Mouse (Mus musculus) CD4-positive helper T cell, adult 2 months (primary cell): Measurements from ENCODE around the gene Gtf2h5.
A peak's percentile ranks its signal among the peaks of the same experiment; 100 is the strongest.

ENCODE experiments used
- DNase-seq: peaks from one replicate; pipeline ENCODE4 v3.0.0-alpha.2; 2012; ENCODE audit warnings: low read depth, missing footprints, low spot score

Gene Gtf2h5

DNA sequence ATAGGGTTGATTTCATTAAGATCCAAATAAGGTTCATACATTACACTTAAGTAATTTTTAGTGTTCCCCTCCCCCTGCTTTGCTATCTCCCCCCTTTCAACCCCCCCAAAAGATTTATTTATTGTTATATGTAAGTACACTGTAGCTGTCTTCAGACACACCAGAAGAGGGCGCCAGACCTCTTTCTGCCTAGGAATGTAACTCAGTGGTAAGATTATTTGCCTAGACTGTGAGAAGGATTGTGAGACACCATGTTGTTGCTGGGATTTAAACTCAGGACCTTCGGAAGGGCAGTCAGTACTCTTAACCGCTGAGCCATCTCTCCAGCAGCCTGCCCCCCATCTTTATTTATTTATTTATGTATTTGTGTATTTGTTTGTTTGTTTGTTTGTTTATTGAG is 31.4 kb downstream of the Gtf2h5 start:
- DNase-seq: peak; percentile 31

DNA sequence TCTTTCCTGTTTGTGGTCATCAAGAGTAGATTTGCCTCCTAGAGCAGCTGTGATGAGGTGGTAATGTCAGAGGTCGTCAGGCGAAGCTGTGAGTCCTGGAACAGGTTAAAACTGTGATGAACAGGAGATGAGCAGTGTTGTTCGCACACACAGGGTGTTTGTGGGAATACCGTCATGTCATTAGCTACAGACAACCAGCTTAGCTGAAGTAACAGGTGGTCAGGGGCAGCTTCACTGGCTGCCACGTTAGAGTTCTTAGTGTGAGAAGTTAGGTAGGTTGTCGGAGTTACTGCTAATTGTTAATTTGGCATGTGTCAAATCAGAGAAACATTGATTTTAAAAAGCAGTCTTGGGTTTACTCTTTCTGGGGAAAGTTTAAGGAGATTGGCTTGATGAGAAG is 34.1 kb downstream of the Gtf2h5 start:
- no peak for DNase-seq

DNA sequence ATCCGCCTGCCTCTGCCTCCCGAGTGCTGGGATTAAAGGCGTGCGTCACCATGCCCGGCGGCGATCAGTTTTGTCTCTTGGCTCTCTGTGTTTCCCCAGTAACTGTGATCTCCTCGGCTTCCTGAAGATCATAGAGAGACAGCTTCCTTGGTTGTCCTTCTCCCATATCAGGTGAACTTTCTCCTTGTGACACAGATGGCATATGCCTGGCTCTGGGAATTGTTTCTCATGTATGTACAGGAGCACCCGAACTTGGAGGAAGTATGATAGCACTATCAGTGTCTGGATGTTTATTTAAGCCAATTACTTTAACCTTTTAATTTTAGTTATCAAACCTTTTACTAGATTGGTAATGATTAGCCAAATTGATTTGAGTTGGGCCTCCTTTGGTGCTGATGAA is 35.5 kb downstream of the Gtf2h5 start:
- no peak for DNase-seq

DNA sequence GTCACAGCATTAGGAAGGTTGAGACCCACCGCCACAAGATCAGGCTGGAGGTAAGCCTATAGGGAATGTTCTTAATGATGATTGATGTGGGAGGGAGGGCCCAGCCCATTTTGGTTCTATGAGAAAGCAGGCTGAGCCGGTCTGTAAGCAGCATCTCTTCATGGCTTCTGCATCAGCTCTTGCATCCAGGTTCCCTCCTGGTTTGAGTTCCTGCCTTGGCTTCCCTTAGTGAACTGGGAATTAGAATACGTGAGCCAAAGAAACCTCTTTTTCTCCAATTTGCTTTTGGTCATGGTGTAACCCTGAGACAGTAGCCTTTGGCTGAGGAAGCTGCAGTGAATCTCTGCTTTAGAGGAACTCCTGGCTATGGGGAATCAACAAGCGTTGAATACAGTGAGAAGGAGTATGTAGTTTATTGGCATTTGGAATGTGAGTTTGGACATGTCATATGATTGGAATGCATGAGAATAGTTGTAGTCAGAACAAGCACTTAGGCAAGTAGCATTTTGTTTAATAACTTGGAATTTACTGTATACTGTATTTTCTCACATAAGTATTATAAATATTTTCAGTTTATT is 37.7 kb downstream of the Gtf2h5 start:
- no peak for DNase-seq

DNA sequence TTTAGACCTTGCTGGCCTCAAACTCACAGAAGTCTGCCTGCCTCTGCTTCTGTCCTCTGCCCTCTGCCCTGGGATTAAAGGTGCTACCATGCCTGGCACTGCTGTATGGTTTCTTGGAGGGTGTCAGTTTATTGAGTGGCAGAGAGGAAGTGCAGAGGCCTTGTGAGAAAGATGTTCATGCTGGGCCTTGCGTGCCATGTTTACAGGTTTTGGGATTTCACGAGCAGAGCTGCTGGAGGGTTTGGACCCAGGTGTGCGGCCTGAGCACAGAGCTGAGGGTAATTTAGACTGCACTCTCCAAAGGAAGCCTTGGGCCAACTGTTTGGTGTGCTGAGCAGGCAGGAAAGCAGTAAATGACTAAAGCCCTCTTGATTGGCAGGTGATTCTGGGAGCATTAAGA is 38.3 kb downstream of the Gtf2h5 start:
- no peak for DNase-seq

DNA sequence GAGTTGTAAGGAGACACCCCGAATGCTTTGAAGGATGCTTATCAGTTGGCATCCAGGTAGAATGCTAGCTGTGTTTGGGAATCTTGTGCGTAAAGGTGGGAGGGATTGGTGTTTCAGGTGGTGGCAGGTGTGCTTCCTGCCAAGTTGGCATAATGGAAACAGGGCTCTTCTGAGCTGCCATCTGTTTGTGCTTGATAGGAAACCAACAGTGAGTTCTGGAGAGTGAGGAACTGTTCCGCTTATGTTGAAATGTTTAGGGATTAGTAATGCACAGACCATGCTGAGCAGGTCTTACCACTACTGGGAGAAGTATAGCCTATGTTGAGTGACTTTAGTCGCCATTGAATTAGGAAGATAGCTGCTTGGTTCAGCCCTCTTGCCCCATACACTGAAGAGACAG is 39.3 kb downstream of the Gtf2h5 start:
- no peak for DNase-seq

DNA sequence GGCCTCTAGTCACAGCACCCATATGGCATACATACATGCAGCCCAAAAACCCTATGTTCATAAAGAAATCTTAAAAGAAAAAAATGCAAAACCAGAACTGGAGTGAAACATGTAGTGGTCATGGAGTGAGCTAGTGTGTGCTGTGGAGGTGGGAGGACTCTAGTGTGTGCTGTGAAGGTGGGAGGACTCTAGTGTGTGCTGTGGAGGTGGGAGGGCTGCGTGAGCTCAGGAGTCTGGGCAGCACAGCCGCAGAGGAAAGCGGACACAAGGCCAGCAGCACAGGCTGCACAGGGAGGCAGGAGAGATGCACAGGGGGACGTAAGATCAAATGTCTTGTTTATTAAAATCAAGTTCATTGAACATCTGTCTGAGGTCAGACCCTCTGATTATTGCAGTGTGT is 44.2 kb downstream of the Gtf2h5 start:
- no peak for DNase-seq

DNA sequence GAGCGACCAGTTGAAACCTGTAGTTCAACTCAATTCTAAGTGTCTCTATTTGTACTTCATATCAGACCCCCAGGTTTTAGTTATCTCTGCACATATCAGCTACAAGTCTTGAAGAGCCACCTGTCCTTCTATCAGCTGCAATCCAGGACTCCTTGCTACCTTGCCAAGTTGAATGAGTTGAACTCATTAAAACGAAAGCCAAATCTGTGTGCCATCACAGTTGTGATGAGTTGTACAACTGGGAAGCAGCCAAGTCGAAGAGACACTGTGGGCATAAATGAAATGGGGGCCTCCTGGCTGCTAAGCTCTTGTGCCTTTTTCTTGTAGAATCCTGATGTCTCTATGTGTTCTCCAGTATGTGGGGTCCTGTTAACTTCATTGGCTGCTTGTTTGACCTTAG is 45.9 kb downstream of the Gtf2h5 start:
- DNase-seq: no peak

DNA sequence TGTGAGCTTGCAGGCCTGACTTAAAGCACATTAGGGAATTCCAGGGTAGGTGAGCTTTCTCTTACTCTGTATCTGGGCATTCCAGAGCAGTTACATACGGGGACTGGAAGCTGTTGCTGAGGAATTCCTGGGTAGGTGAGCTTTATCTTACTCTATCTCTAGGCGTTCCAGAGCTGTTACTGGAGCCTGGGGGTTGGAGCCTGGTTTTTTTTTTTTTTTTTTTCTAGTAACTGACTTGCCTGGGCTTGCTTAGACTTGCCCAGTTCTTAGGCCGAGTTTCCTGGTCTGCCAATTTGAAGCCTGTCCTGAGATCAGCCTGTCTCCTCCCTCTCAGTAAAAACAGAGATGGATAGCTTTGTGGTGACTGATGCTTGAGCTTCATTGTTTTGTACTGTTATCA is 48.5 kb downstream of the Gtf2h5 start:
- DNase-seq: no peak

DNA sequence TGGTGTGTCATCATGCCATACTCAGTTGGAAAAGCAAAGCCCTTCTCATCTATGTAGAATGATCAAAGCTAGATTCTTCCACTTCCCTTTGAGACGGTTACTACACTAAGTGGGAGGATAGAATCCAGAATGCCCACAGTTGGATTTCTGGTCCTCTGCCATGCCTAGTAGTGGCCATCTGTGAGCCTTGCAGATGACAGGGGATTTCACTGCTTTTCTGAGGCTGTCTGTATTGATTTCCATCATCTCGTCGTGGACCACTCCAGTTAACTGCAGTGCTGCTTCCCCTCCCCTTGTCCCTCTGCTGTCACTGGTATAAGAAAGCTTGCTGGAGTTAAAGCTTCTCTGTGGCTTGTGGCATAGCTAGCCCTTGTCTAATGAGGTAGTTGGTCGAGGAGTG is 49.8 kb downstream of the Gtf2h5 start:
- no peak for DNase-seq

DNA sequence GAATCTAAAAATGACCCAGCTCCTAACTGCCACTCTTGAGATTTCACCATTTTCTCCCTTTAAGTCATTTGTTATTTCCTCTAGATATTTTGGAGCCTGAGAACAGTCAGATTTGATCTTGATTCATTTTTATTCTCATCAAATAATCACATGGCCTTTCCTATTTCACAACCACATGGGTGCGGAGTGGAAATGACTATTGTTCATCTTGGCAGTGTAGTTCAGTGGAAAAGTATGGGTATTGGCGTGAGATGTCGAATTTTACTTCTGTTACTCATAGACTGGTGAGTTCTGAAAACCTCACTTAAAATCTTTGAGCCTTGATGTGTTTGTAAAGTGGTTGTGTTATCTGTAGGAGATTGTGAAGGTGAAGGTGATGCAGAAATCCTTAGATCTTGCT is 51.5 kb downstream of the Gtf2h5 start:
- DNase-seq: no peak
